Mouse (Mus musculus) layer of hippocampus, postnatal 36 days (tissue): ENCODE data around the gene Slc26a6. TPM values are rescaled to one million over a fixed set of nuclear protein-coding genes. Genes with fewer than 3 reads are reported as not detected.

ENCODE experiments used
- microRNA-seq, 2 experiments: library from miRNA; unstranded; fragments of <30 nt; microRNA quantifications; one replicate each; pipeline ENCODE4 v1.2.0; 2021
- total RNA-seq, 2 experiments: library from RNA; stranded (reverse); gene quantifications; 2 replicates each; pipeline ENCODE4 v1.2.3; 2021

The Slc26a6 gene
- total RNA-seq, 2 experiments from 2014 or later = 17.9 to 23.1 TPM

Small RNAs within 50 kb of the gene (microRNA-seq; reads per million reads assigned to microRNA genes)
- gene Gm23156 = 0 reads per million in 2 experiments

Other genes starting within 250 kb of the Slc26a6 start
- 10 to 100 TPM; 50.7 to 54.2 TPM for gene Arih2, start 203.9 kb upstream of the Slc26a6 start, total RNA-seq
- gene Slc25a20, start 191.2 kb upstream of the Slc26a6 start, total RNA-seq = 10 to 100 TPM; 15.7 to 17.5 TPM
- gene Prkar2a, start 164.0 kb upstream of the Slc26a6 start, total RNA-seq = 10 to 100 TPM; 41.4 to 48.1 TPM
- gene Ip6k2, start 69.5 kb upstream of the Slc26a6 start, total RNA-seq = 100 to 1,000 TPM; 233 to 259 TPM
- 10 to 100 TPM; 70.3 TPM for gene Nckipsd, start 44.9 kb upstream of the Slc26a6 start, total RNA-seq
- 10 to 100 TPM; 60.6 to 73.4 TPM for gene Celsr3, start 27.0 kb upstream of the Slc26a6 start, total RNA-seq
- not detected for gene Tmem89, start 61.3 kb downstream of the Slc26a6 start, total RNA-seq
- gene Uqcrc1, start 83.3 kb downstream of the Slc26a6 start, total RNA-seq = 100 to 1,000 TPM; 346 to 350 TPM
- gene Col7a1, start 100.3 kb downstream of the Slc26a6 start, total RNA-seq = 1 to 10 TPM; 2.8 to 5.0 TPM
- under 1 TPM; 0.33 to 0.40 TPM for gene Ucn2, start 132.7 kb downstream of the Slc26a6 start, total RNA-seq
- gene Pfkfb4, start 138.5 kb downstream of the Slc26a6 start, total RNA-seq = 10 to 100 TPM; 10.2 to 15.4 TPM
- gene Shisa5, start 185.3 kb downstream of the Slc26a6 start, total RNA-seq = 10 to 100 TPM; 40.4 to 48.9 TPM
- 10 to 100 TPM; 15.6 to 17.2 TPM for gene Trex1, start 206.5 kb downstream of the Slc26a6 start, total RNA-seq
- 10 to 100 TPM; 28.1 to 31.0 TPM for gene Atrip, start 220.8 kb downstream of the Slc26a6 start, total RNA-seq
- gene Ccdc51, start 229.2 kb downstream of the Slc26a6 start, total RNA-seq = 1 to 10 TPM; 8.5 to 9.1 TPM
- gene Tma7, start 229.3 kb downstream of the Slc26a6 start, total RNA-seq = 100 to 1,000 TPM; 303 to 338 TPM
- gene Plxnb1, start 242.1 kb downstream of the Slc26a6 start, total RNA-seq = 10 to 100 TPM; 79.7 to 88.6 TPM